ENCODE assay signal across 23 mouse cellular contexts in genomic region chr16:6283496-6283895, GRCm38 (mm10).
A peak's percentile ranks its signal among the peaks of the same experiment; 100 is the strongest.
DNase-seq lines count a peak whose midpoint lies in the region; ATAC-seq and TF ChIP-seq lines count a peak whose summit lies in the region.
"Had no signal": no experiment of that assay in that cellular context is flagged by ENCODE, and none has a peak within 500 bp of the region (broad histone marks: within the 10 kb centered on the region; RNA-seq: fewer than 3 reads in every experiment).

No protein-coding gene starts in this region.

- peaks cover 5% of the 10 kb centered on the region; the same call in 1 of the 2 replicates for H3K4me1 ChIP-seq in forebrain, embryonic 14.5 days (ENCODE audit: control insufficient read depth, insufficient read depth, low read length)
- peaks cover 23% of the 10 kb centered on the region for H3K4me1 ChIP-seq in forebrain, embryonic 16.5 days (replicated peaks; ENCODE audit: control insufficient read depth, insufficient read depth, low read length)
- H3K4me1 ChIP-seq in ES-E14 (ENCODE audit: control insufficient read depth in 2 of 2, insufficient read depth in 2 of 2, low read length in 2 of 2, poor library complexity in 1 of 2), result no peaks in the 10 kb centered on the region; a peak in 2 of 4 replicates
- H3K4me1 ChIP-seq in liver, embryonic 12.5 days, result no peaks in the 10 kb centered on the region
- H3K4me1 ChIP-seq: embryonic facial prominence, embryonic 13.5 days; embryonic facial prominence, embryonic 15.5 days had no signal

- H3K27me3 ChIP-seq in forebrain, embryonic 14.5 days (replicated peaks; ENCODE audit: control insufficient read depth, insufficient read depth, low read length), result no peaks in the 10 kb centered on the region
- H3K27me3 ChIP-seq in forebrain, embryonic 16.5 days (replicated peaks; ENCODE audit: control insufficient read depth, insufficient read depth, low read length), result no peaks in the 10 kb centered on the region
- H3K27me3 ChIP-seq in liver, embryonic 12.5 days (replicated peaks), result no peaks in the 10 kb centered on the region
- H3K27me3 ChIP-seq: embryonic facial prominence, embryonic 13.5 days; embryonic facial prominence, embryonic 15.5 days; forebrain, embryonic 12.5 days; forebrain, embryonic 15.5 days; Patski had no signal

- H3K4me3 ChIP-seq in forebrain, embryonic 14.5 days (ENCODE audit: low read depth, low read length), result no peak overlapping the region
- no peak overlapping the region for H3K4me3 ChIP-seq in forebrain, embryonic 16.5 days (replicated peaks; ENCODE audit: low read length)
- H3K4me3 ChIP-seq in ES-E14 (ENCODE audit: insufficient read depth in 1 of 2, low read depth in 1 of 2, low read length in 2 of 2, poor library complexity in 1 of 2, severe bottlenecking in 1 of 2), result no peak overlapping the region
- no peak overlapping the region for H3K4me3 ChIP-seq in liver, embryonic 12.5 days
- H3K4me3 ChIP-seq: embryonic facial prominence, embryonic 13.5 days; embryonic facial prominence, embryonic 15.5 days; erythroblast, embryonic 14.5 days; forebrain, embryonic 10.5 days; forebrain, embryonic 12.5 days; forebrain, embryonic 15.5 days had no signal

- WGBS in forebrain, embryonic 14.5 days, result 74% methylated on average over 4 of the region's 4 CpGs
- WGBS in forebrain, embryonic 16.5 days, result 57% methylated on average over 4 of the region's 4 CpGs
- WGBS in liver, embryonic 12.5 days (ENCODE audit: insufficient replicate concordance), result 71% methylated on average over 4 of the region's 4 CpGs

- in situ Hi-C loops in ES-E14 (cut with MboI; ENCODE audit: low sequenced_read_pairs in 2 of 2, unreplicated experiment in 2 of 2), result no loop called here

- ATAC-seq in forebrain, embryonic 14.5 days, result no peak
- no peak for ATAC-seq in forebrain, embryonic 16.5 days
- no peak for ATAC-seq in liver, embryonic 12.5 days
- ATAC-seq: activated CD4-positive, CD25-positive, alpha-beta regulatory T cell, adult 4 months; forebrain, embryonic 15.5 days; Patski had no signal

- TF ChIP-seq CTCF in brain, embryonic 14.5 days (IDR thresholded peaks at IDR 0.05; ENCODE audit: borderline replicate concordance, extremely low read depth, insufficient read depth, insufficient read length), result no peak

- H3K4me2 ChIP-seq in forebrain, embryonic 14.5 days (ENCODE audit: low read length), result no peak overlapping the region
- no peak overlapping the region for H3K4me2 ChIP-seq in forebrain, embryonic 16.5 days (ENCODE audit: low read length)
- H3K4me2 ChIP-seq in liver, embryonic 12.5 days, result no peak overlapping the region
- H3K4me2 ChIP-seq: embryonic facial prominence, embryonic 13.5 days; embryonic facial prominence, embryonic 15.5 days; forebrain, embryonic 12.5 days; forebrain, embryonic 15.5 days had no signal

- H3K9me3 ChIP-seq in forebrain, embryonic 14.5 days (replicated peaks; ENCODE audit: control insufficient read depth, low read length), result no peaks in the 10 kb centered on the region
- no peaks in the 10 kb centered on the region for H3K9me3 ChIP-seq in forebrain, embryonic 16.5 days (ENCODE audit: control insufficient read depth, low read length)
- H3K9me3 ChIP-seq in ES-E14 (ENCODE audit: control insufficient read depth, insufficient read depth, low read depth, low read length), result no peaks in the 10 kb centered on the region
- H3K9me3 ChIP-seq in liver, embryonic 12.5 days (replicated peaks), result no peaks in the 10 kb centered on the region
- H3K9me3 ChIP-seq: embryonic facial prominence, embryonic 13.5 days; embryonic facial prominence, embryonic 15.5 days; forebrain, embryonic 10.5 days; forebrain, embryonic 12.5 days; forebrain, embryonic 15.5 days had no signal

- H3K9ac ChIP-seq in forebrain, embryonic 14.5 days (ENCODE audit: low read length), result no peak overlapping the region
- no peak overlapping the region for H3K9ac ChIP-seq in forebrain, embryonic 16.5 days (replicated peaks; ENCODE audit: low read depth, low read length)
- no peak overlapping the region for H3K9ac ChIP-seq in ES-E14 (ENCODE audit: insufficient read depth, low read depth, low read length, poor library complexity, severe bottlenecking)
- no peak overlapping the region for H3K9ac ChIP-seq in liver, embryonic 12.5 days
- H3K9ac ChIP-seq: embryonic facial prominence, embryonic 13.5 days; embryonic facial prominence, embryonic 15.5 days; forebrain, embryonic 12.5 days; forebrain, embryonic 15.5 days had no signal

- DNase-seq in forebrain, embryonic 14.5 days (ENCODE audit: low spot score), result peak; percentile 51
- DNase-seq in ES-E14 (ENCODE audit: low read depth, low spot score), result no peak
- DNase-seq in brain, embryonic 14.5 days (ENCODE audit: low read depth), result peak; percentile 54
- DNase-seq: adrenal gland, adult 8-10 months; adrenal gland, postnatal 14 days; adrenal gland, postnatal 36 days; cerebellum, adult 11 months; cerebellum, adult 18-20 months; cerebellum, adult 8-10 months; cerebellum, adult 9-11 months; cerebellum, postnatal 25 days; embryo, embryonic 11 days had no signal

- TF ChIP-seq POLR2A in brain, embryonic 14.5 days (IDR thresholded peaks at IDR 0.05; ENCODE audit: borderline replicate concordance, extremely low read depth, insufficient read depth, insufficient read length, poor library complexity, severe bottlenecking), result no peak

- H3K27ac ChIP-seq in forebrain, embryonic 14.5 days (ENCODE audit: low read depth, low read length), result no peak overlapping the region
- no peak overlapping the region for H3K27ac ChIP-seq in forebrain, embryonic 16.5 days (ENCODE audit: low read length)
- H3K27ac ChIP-seq in ES-E14 (ENCODE audit: insufficient read depth, low read depth, low read length, poor library complexity, severe bottlenecking), result peak overlapping the region; percentile 52
- no peak overlapping the region for H3K27ac ChIP-seq in liver, embryonic 12.5 days
- H3K27ac ChIP-seq: embryonic facial prominence, embryonic 13.5 days; embryonic facial prominence, embryonic 15.5 days; forebrain, embryonic 10.5 days; forebrain, embryonic 12.5 days; forebrain, embryonic 15.5 days had no signal

- H3K36me3 ChIP-seq in forebrain, embryonic 14.5 days (ENCODE audit: control insufficient read depth, insufficient read depth, low read length), result no peaks in the 10 kb centered on the region
- no peaks in the 10 kb centered on the region for H3K36me3 ChIP-seq in forebrain, embryonic 16.5 days (ENCODE audit: control insufficient read depth, insufficient read depth)
- H3K36me3 ChIP-seq in ES-E14 (ENCODE audit: control insufficient read depth, insufficient read depth, low read length, poor library complexity, severe bottlenecking), result no peaks in the 10 kb centered on the region
- no peaks in the 10 kb centered on the region for H3K36me3 ChIP-seq in liver, embryonic 12.5 days
- H3K36me3 ChIP-seq: embryonic facial prominence, embryonic 13.5 days; embryonic facial prominence, embryonic 15.5 days; forebrain, embryonic 10.5 days; forebrain, embryonic 12.5 days; forebrain, embryonic 15.5 days; G1E had no signal

TF ChIP-seq in ES-E14, 5 proteins besides CTCF, POLR2A, EP300 and RAD21:
- TF ChIP-seq HCFC1 (IDR thresholded peaks at IDR 0.05; ENCODE audit: borderline replicate concordance, insufficient read depth, low read length) (no peak), CHD2 (IDR thresholded peaks at IDR 0.05; ENCODE audit: low read depth, low read length) (no peak), MAFK (IDR thresholded peaks at IDR 0.05; ENCODE audit: insufficient read depth, low read depth, low read length) (no peak), ZNF384 (IDR thresholded peaks at IDR 0.05; ENCODE audit: low read depth, low read length) (no peak), ZC3H11A (IDR thresholded peaks at IDR 0.05; ENCODE audit: borderline replicate concordance, low read depth, low read length) (no peak)
TF ChIP-seq in ES-E14: peak in this region for 0.
